Mouse (Mus musculus): ENCODE measurements around the gene Suz12. TPM values are rescaled to one million over a fixed set of nuclear protein-coding genes. Genes with fewer than 3 reads are reported as not detected.
"Not testable (repeated sequence)": the region's sequence is repeated elsewhere in the genome, so short reads cannot be mapped to it uniquely, and the experiment has no call there.

Gene Suz12
- polyA plus RNA-seq, 1 experiment from 2014 or later, result 20.1 TPM

DNA sequence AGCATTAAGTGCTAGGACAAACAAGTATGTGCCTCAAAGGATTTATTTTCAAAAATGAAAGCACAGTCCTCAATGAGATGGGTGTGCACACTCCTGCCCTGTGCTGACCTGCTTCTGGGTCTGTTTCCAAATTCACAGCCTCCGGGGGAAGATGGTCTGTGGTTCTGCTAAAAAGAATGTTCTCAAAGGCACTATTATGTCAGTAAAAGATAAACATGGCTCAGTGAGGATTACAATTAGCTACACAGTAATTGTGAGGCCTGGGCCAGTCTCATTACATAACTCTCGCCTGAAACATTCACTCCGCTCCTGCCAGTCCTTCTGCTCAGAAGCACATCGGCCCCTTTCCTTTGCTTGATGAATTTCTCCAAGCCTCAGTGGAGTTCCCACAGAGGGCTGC lies 69.3 kb downstream of the Suz12 start:
- WGBS, result 85% methylated on average over 4 of the region's 4 CpGs
- H3K4me3 ChIP-seq, result no peak overlapping the region
- no peaks in the 10 kb centered on the region for H3K27me3 ChIP-seq (ENCODE audit: insufficient read depth, poor library complexity, severe bottlenecking)
- no peak overlapping the region for H3K27ac ChIP-seq
- peaks cover 60% of the 10 kb centered on the region for H3K36me3 ChIP-seq
- no peaks in the 10 kb centered on the region for H3K9me3 ChIP-seq
- DNase-seq (ENCODE audit: low spot score), result no peak
- no peaks in the 10 kb centered on the region for H3K4me1 ChIP-seq

- H3K36me3 ChIP-seq, result peaks cover 26% of the 10 kb centered on the region
- not testable (repeated sequence) for H3K27me3 ChIP-seq (ENCODE audit: insufficient read depth, poor library complexity, severe bottlenecking); H3K27ac ChIP-seq; H3K4me3 ChIP-seq; H3K9me3 ChIP-seq; H3K4me1 ChIP-seq; DNase-seq (ENCODE audit: low spot score)
- WGBS, result 82% methylated on average over 4 of the region's 4 CpGs
Measured at GRCm38 (mm10) chr11:80066373-80066772, 73.5 kb downstream of the Suz12 start.

GRCm38 (mm10) chr11:80067558-80067957 lies 74.7 kb downstream of the Suz12 start:
- Histone ChIP-seq H3K27me3 (ENCODE audit: insufficient read depth, poor library complexity, severe bottlenecking) (no peaks in the 10 kb centered on the region), H3K9me3 (no peaks in the 10 kb centered on the region), H3K27ac (no peak overlapping the region), H3K36me3 (peaks cover 15% of the 10 kb centered on the region), H3K4me1 (no peaks in the 10 kb centered on the region), H3K4me3 (no peak overlapping the region)
- no peak for DNase-seq (ENCODE audit: low spot score)
- WGBS, result 83% methylated on average over 5 of the region's 5 CpGs

GRCm38 (mm10) chr11:80069815-80070214 lies 76.9 kb downstream of the Suz12 start:
- WGBS, result 93% methylated on average over 3 of the region's 3 CpGs
- Histone ChIP-seq H3K27me3 (ENCODE audit: insufficient read depth, poor library complexity, severe bottlenecking) (no peaks in the 10 kb centered on the region), H3K9me3 (no peaks in the 10 kb centered on the region), H3K36me3 (peaks cover 6% of the 10 kb centered on the region; the same call in 1 of the 2 replicates), H3K4me3 (no peak overlapping the region), H3K4me1 (no peaks in the 10 kb centered on the region), H3K27ac (no peak overlapping the region)
- no peak for DNase-seq (ENCODE audit: low spot score)

DNA sequence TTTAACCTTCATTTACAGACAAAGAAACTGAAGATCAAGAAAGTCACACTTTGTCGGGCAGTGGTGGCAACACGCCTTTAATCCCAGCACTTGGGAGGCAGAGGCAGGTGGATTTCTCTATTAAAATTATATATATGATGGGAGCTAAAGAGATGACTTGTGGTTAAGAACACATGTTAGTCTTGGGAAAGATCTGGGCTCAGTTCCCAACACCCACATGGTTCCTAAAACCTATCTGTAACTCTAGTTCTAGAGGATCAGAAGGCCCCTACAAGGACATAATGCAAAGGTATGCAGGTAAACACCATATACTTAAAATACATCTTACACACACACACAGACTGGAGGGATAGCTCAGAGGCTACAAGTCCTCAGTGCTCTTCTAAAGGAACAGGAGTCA lies 78.1 kb downstream of the Suz12 start:
- 89% methylated on average over 2 of the region's 2 CpGs for WGBS
- Histone ChIP-seq H3K9me3 (no peaks in the 10 kb centered on the region), H3K36me3 (peaks cover 6% of the 10 kb centered on the region; the same call in 1 of the 2 replicates), H3K4me3 (no peak overlapping the region), H3K27me3 (ENCODE audit: insufficient read depth, poor library complexity, severe bottlenecking) (no peaks in the 10 kb centered on the region), H3K4me1 (no peaks in the 10 kb centered on the region), H3K27ac (no peak overlapping the region)
- no peak for DNase-seq (ENCODE audit: low spot score)

GRCm38 (mm10) chr11:80072365-80072764 lies 79.5 kb downstream of the Suz12 start:
- 68% methylated on average over 3 of the region's 3 CpGs for WGBS
- H3K4me3 ChIP-seq, result no peak overlapping the region
- H3K9me3 ChIP-seq, result no peaks in the 10 kb centered on the region
- no peak overlapping the region for H3K27ac ChIP-seq
- peaks cover 8% of the 10 kb centered on the region; the same call in 1 of the 2 replicates for H3K36me3 ChIP-seq
- no peak for DNase-seq (ENCODE audit: low spot score)
- H3K4me1 ChIP-seq, result no peaks in the 10 kb centered on the region
- H3K27me3 ChIP-seq (ENCODE audit: insufficient read depth, poor library complexity, severe bottlenecking), result no peaks in the 10 kb centered on the region

DNA sequence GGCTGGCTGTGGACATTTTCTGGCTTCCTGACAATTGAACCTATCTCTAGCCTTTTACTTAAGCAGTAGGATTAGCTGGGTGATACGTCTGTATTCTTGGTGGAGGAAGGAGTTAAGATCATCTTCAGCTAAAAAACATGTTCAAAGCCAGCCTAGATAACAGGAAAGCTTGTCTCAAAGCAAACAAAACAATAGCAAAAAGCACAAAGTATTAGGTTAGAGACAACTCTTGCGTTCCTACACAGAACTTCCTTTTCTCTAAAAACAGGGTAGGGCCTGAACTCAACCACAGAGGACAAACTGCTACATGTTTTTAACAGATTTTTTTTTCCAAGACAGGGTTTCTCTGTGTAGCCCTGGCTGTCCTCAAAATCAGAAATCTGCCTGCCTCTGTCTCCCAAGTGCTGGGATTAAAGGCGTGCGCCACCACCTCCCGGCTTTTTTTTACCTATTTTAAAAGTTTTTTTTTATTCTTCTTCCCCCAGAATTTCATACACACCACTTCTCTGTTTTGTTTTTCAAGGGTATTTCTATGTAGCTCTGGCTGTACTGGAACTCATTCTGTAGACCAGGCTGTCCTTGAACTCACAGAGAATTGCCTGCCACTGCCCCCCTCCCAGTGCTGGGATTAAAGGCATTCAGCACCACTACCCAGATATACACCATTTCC lies 82.8 kb downstream of the Suz12 start:
- peaks cover 3% of the 10 kb centered on the region for H3K4me1 ChIP-seq
- H3K4me3 ChIP-seq, result no peak overlapping the region
- no peaks in the 10 kb centered on the region for H3K9me3 ChIP-seq
- DNase-seq (ENCODE audit: low spot score), result no peak
- H3K36me3 ChIP-seq, result peaks cover 14% of the 10 kb centered on the region; the same call in 1 of the 2 replicates
- WGBS, result 88% methylated on average over 5 of the region's 5 CpGs
- H3K27me3 ChIP-seq (ENCODE audit: insufficient read depth, poor library complexity, severe bottlenecking), result no peaks in the 10 kb centered on the region
- no peak overlapping the region for H3K27ac ChIP-seq

DNA sequence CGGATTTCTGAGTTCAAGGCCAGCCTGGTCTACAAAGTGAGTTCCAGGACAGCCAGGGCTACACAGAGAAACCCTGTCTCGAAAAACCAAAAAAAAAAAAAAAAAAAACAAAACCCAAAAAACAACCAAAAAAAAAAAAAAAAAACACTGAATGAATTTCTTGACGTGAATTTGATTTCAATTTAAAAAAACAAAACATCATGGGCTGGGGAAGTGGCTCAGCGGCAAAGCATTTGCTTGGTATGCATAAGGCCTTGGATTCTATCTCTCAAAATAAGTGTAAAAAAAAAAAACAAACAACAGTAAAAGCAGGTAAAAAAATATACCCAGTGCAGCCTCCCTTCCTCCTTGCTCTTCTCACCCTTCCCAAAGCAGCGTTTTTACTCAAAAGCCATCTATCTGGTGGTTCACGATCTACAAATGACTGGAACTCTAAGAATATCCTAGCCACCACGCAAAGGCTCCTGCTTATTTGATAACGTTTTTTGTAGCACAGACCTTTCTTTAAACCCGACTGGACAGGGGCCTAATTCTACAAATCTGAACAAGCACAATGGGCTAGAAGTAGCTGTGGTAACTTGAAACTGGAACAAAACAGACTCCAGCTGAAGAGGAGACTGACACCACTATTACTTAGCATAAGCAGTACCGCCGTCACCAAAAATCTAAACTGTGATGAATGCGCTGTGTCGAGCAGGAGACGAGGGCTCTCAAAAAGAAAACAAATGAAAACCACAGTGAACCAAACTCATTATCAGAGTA lies 85.1 kb downstream of the Suz12 start:
- peaks cover 15% of the 10 kb centered on the region for H3K4me1 ChIP-seq
- H3K27ac ChIP-seq, result no peak overlapping the region
- H3K36me3 ChIP-seq, result peaks cover 13% of the 10 kb centered on the region; the same call in 1 of the 2 replicates
- no peak for DNase-seq (ENCODE audit: low spot score)
- 72% methylated on average over 14 of the region's 14 CpGs for WGBS
- no peaks in the 10 kb centered on the region for H3K9me3 ChIP-seq
- H3K27me3 ChIP-seq (ENCODE audit: insufficient read depth, poor library complexity, severe bottlenecking), result no peaks in the 10 kb centered on the region
- no peak overlapping the region for H3K4me3 ChIP-seq

GRCm38 (mm10) chr11:80078831-80079230 lies 85.9 kb downstream of the Suz12 start:
- H3K9me3 ChIP-seq, result no peaks in the 10 kb centered on the region
- whole genome bisulfite sequencing, result 42% methylated on average over 1 of the region's 1 CpGs
- peaks cover 15% of the 10 kb centered on the region for H3K4me1 ChIP-seq
- no peak for DNase-seq (ENCODE audit: low spot score)
- H3K36me3 ChIP-seq, result peaks cover 12% of the 10 kb centered on the region; the same call in 1 of the 2 replicates
- no peak overlapping the region for H3K27ac ChIP-seq
- H3K4me3 ChIP-seq, result no peak overlapping the region
- no peaks in the 10 kb centered on the region for H3K27me3 ChIP-seq (ENCODE audit: insufficient read depth, poor library complexity, severe bottlenecking)

- Histone ChIP-seq H3K4me3 (peak overlapping the region; percentile 90), H3K27ac (peak overlapping the region; percentile 98), H3K9me3 (no peaks in the 10 kb centered on the region), H3K4me1 (peaks cover 15% of the 10 kb centered on the region), H3K27me3 (ENCODE audit: insufficient read depth, poor library complexity, severe bottlenecking) (no peaks in the 10 kb centered on the region), H3K36me3 (0 out of 2 replicates have a peak, but pooled peaks cover 10% of the 10 kb centered on the region)
- 33% methylated on average over 6 of the region's 6 CpGs for WGBS
- no peak for DNase-seq (ENCODE audit: low spot score)
Measured at GRCm38 (mm10) chr11:80079751-80080150, 86.8 kb downstream of the Suz12 start.

DNA sequence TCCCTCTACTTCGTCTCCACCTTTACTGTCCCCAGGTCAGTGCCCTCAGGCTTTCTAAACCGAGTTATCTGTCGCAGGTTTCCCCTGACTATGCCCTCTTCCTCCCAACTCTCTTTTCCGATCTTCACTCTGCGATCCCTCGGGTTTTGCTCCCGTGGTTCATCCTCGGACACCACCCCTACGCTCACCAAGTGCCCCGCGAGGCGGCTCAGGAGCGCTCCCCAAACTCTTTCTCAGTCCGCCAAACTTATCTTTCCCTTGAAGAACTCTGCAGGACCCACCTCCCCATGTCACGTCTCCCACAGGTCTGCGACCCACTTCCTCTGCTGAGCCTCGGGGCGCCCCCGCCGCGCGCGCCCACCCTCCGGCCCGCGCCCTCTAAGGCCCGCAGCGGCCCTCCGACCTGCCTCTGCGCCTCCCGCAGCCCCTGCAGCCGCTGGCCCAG lies 87.5 kb downstream of the Suz12 start:
- Histone ChIP-seq H3K4me1 (peaks cover 18% of the 10 kb centered on the region), H3K27ac (peak overlapping the region; percentile 98), H3K27me3 (ENCODE audit: insufficient read depth, poor library complexity, severe bottlenecking) (no peaks in the 10 kb centered on the region), H3K4me3 (peak overlapping the region; percentile 90), H3K36me3 (0 out of 2 replicates have a peak, but pooled peaks cover 10% of the 10 kb centered on the region), H3K9me3 (no peaks in the 10 kb centered on the region)
- DNase-seq (ENCODE audit: low spot score), result peak; percentile 79
- 1% methylated on average over 32 of the region's 32 CpGs for WGBS

DNA sequence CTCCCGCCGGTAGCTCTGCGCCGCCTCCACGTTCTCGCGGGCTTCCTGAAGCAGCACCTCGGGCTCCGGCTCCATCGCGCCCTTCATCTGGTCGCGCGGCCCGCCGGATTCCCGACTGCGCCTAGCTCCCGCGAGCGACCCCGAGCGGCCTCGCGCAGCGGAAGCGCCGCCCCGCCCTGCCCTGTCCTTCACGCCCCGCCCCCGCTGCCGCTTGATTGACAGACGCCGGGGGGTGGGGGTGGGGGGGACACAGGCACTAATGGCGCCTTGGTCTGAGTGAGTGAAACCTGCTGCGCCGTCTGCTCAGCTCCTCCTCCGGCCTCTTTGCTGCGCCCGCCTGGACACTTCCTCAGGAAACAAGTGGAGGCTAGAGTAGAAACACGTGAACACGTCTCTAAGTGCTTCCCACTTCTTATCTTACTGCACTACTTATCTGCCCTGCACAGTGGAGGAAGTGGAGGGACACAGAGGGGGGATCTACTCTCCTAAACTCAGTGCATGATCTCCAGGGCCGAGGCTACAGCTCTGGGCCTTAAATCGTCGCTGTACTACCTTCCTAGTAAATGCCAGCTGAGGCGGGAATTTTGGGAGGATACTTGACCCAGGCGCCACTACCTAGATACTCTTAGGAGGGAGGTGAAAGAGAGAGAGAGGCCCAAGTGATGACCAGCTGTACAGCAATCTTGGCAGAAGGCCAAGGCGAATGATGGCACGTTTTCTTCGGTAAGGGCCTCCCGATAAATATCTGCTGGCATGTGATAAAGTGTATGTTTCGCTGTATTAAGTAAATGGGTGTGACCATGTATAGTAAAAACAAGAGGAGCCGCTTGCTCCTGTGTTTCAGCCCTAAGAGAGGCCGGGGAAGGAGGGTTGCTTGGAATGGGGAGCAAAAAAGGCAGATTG lies 88.2 kb downstream of the Suz12 start, which contains the start of gene Crlf3:
Gene Crlf3, minus strand, starts transcription at position 166 of the 903 bp plus-strand sequence.
- Histone ChIP-seq H3K9me3 (no peaks in the 10 kb centered on the region), H3K4me1 (peaks cover 23% of the 10 kb centered on the region), H3K4me3 (peak within 1 kb of the TSS; percentile 90), H3K27me3 (ENCODE audit: insufficient read depth, poor library complexity, severe bottlenecking) (no peaks in the 10 kb centered on the region), H3K27ac (peak within 1 kb of the TSS; percentile 98), H3K36me3 (0 out of 2 replicates have a peak, but pooled peaks cover 10% of the 10 kb centered on the region)
- WGBS, result 5% methylated on average over 55 of the region's 55 CpGs
- peak; percentile 98 for DNase-seq (ENCODE audit: low spot score)
